Comparison of ENCODE assay signal across 10 mouse cellular contexts in genomic region chr9:34847664-34848063, GRCm38 (mm10).
A peak's percentile ranks its signal among the peaks of the same experiment; 100 is the strongest.
DNase-seq lines count a peak whose midpoint lies in the region; ATAC-seq and TF ChIP-seq lines count a peak whose summit lies in the region.
"Had no signal": no experiment of that assay in that cellular context is flagged by ENCODE, and none has a peak within 500 bp of the region (broad histone marks: within the 10 kb centered on the region; RNA-seq: fewer than 3 reads in every experiment).

No protein-coding gene starts in this region.

- H3K4me1 ChIP-seq in testis, adult 2 months (ENCODE audit: control insufficient read depth, insufficient read depth, low read length), result no peaks in the 10 kb centered on the region
- H3K4me1 ChIP-seq in stomach, postnatal 0 days (replicated peaks; ENCODE audit: control insufficient read depth, insufficient read depth), result no peaks in the 10 kb centered on the region
- H3K4me1 ChIP-seq: limb, embryonic 12.5 days had no signal

- no peak overlapping the region for H3K9ac ChIP-seq in stomach, postnatal 0 days (ENCODE audit: low read length)
- H3K9ac ChIP-seq: limb, embryonic 12.5 days had no signal

- H3K27ac ChIP-seq in testis, adult 2 months (ENCODE audit: control insufficient read depth, insufficient read depth, low read depth, low read length), result no peak overlapping the region
- no peak overlapping the region for H3K27ac ChIP-seq in stomach, postnatal 0 days (replicated peaks)
- H3K27ac ChIP-seq: limb, embryonic 12.5 days had no signal

- H3K27me3 ChIP-seq in testis, adult 2 months (ENCODE audit: control insufficient read depth, insufficient read depth, low read length), result no peaks in the 10 kb centered on the region
- H3K27me3 ChIP-seq in stomach, postnatal 0 days (ENCODE audit: control insufficient read depth, insufficient read depth, low read length), result no peaks in the 10 kb centered on the region
- H3K27me3 ChIP-seq: limb, embryonic 12.5 days had no signal

- peak; percentile 51; the same call in 1 of the 2 replicates for TF ChIP-seq CTCF in testis, adult 2 months (IDR thresholded peaks at IDR 0.05; ENCODE audit: control insufficient read depth, insufficient read depth, insufficient replicate concordance, low read depth, low read length)
- peak; percentile 74 for TF ChIP-seq CTCF in stomach, postnatal 0 days (IDR thresholded peaks at IDR 0.05; ENCODE audit: low read depth)

- no peaks in the 10 kb centered on the region for H3K9me3 ChIP-seq in stomach, postnatal 0 days (ENCODE audit: control insufficient read depth, low read length)
- H3K9me3 ChIP-seq: limb, embryonic 12.5 days had no signal

- ATAC-seq in stomach, postnatal 0 days (ENCODE audit: low FRiP score, low TSS enrichment), result no peak

- no peaks in the 10 kb centered on the region for H3K36me3 ChIP-seq in testis, adult 2 months (ENCODE audit: control insufficient read depth, insufficient read depth, low read length)
- H3K36me3 ChIP-seq in stomach, postnatal 0 days (ENCODE audit: control insufficient read depth, insufficient read depth, low read length), result no peaks in the 10 kb centered on the region
- H3K36me3 ChIP-seq: limb, embryonic 12.5 days had no signal

- H3K4me3 ChIP-seq in testis, adult 2 months (ENCODE audit: control insufficient read depth, low read depth, low read length), result no peak overlapping the region
- no peak overlapping the region for H3K4me3 ChIP-seq in stomach, postnatal 0 days (ENCODE audit: low read depth, low read length)
- H3K4me3 ChIP-seq: limb, embryonic 12.5 days had no signal

- H3K4me2 ChIP-seq in stomach, postnatal 0 days (replicated peaks; ENCODE audit: low read depth), result no peak overlapping the region
- H3K4me2 ChIP-seq: limb, embryonic 12.5 days had no signal

- 46% methylated on average over 5 of the region's 5 CpGs for WGBS in stomach, postnatal 0 days

- TF ChIP-seq POLR2A in testis, adult 2 months (IDR thresholded peaks at IDR 0.05; ENCODE audit: control insufficient read depth, low read depth, low read length), result no peak

- TF ChIP-seq EP300 in stomach, postnatal 0 days (optimal IDR thresholded peaks at IDR 0.05), result no peak

- DNase-seq in heart, postnatal 4 days, result peak; percentile 29
- no peak for DNase-seq in heart, adult 8-10 months (ENCODE audit: low spot score)
- DNase-seq in testis, postnatal 10 days (ENCODE audit: low spot score), result no peak
- DNase-seq in embryo, embryonic 11 days, result peak; percentile 49
- DNase-seq in stomach, postnatal 0 days (ENCODE audit: low spot score), result peak; percentile 22
- no peak for DNase-seq in cerebellum, adult 11 months
- DNase-seq in heart, adult 11 months, result no peak
- DNase-seq: gastrocnemius, postnatal 14 days had no signal

Comparison
In these comparisons a context has a peak if more than half of its experiments do, and no peak if none do; other contexts are left out.
1. DNase-seq: peak in heart, postnatal 4 days (single experiment), embryo, embryonic 11 days (single experiment) and stomach, postnatal 0 days (single experiment); none in heart, adult 8-10 months (single experiment), testis, postnatal 10 days (single experiment), cerebellum, adult 11 months (single experiment) and heart, adult 11 months (single experiment).